Mouse (Mus musculus): Measurements from ENCODE around the gene Sparc.

DNA sequence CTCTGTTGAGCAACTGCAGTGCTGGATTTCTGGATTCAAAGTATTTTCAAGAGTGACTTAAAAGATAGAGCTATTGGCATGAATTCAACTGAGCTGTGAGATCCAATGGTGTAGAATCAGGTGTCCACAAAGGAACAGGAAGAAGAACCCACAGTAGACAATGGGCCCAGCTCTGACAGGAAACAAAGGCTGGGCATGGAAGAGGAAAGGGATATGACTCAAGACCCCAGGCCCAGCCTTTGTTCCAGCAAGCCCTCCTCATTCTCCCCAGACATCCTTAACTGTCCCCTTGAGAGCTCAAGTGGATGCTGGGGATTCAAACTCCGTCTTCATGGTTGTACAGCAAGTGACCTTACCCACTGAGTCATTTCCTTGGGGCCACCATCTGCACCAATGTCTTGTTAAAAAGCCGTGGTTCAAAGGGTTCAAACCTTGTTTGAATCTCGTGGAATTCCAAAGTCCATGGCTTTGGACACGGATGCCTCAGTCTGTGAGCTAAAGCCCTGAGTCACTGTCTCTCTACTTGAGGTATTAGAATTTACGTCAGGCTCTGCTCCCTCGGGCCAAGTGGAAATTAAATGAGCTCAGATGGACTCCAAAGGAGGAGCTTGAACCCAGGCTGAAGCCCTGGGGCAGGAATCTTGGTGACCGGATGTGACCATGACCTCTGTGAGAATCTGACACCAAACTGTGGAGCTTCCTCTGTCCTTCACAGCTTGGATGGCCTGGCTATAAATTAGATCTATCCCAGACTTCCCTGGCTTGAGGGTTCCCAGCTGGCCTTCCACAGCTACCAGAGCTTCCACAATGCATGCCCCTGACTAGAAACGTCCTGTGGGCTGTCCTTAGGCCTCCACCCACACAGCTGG lies 17.1 kb downstream of the Sparc start:
- TF ChIP-seq CTCF (IDR thresholded peaks at IDR 0.05; ENCODE audit: insufficient read depth, low read length), result no peak
- no peak for TF ChIP-seq POLR2A (IDR thresholded peaks at IDR 0.05; ENCODE audit: borderline replicate concordance, extremely low read depth, low read depth, low read length)

All from lung, adult 2 months (tissue).